Mouse (Mus musculus): ENCODE measurements around the gene Slc6a13.

- TF ChIP-seq CTCF (IDR thresholded peaks at IDR 0.05; ENCODE audit: low read depth) (no peak), EP300 (IDR thresholded peaks at IDR 0.05; ENCODE audit: low read depth) (no peak)
These were observed 22.5 kb downstream of the Slc6a13 start for GRCm38 (mm10) chr6:121322381-121323110.

Measured in liver, postnatal 0 days (tissue).